Mouse (Mus musculus) E14TG2a.4 (cell line): Measurements from ENCODE around the gene Dvl2.

Experiments
- H3K27me3 ChIP-seq: 2 replicates; pipeline ENCODE4 v1.6.1; 2014; ENCODE audit warnings: low read length, control low read depth; ENCODE audit not compliant: insufficient read depth
- H3K36me3 ChIP-seq: 2 replicates; pipeline ENCODE4 v1.6.1; 2014; ENCODE audit warnings: low read length, control low read depth; ENCODE audit not compliant: insufficient read depth
- H3K4me1 ChIP-seq: replicated peaks from 2 replicates; pipeline ENCODE4 v1.6.1; 2014; ENCODE audit warnings: low read depth, low read length, control low read depth
- H3K4me3 ChIP-seq: replicated peaks from 2 replicates; pipeline ENCODE4 v1.5.1; 2014; ENCODE audit warnings: mild to moderate bottlenecking, low read length
- H3K9me3 ChIP-seq: 2 replicates; pipeline ENCODE4 v1.6.1; 2014; ENCODE audit warnings: low read length, control low read depth
- CTCF ChIP-seq: conservative IDR thresholded peaks from 2 replicates; pipeline ENCODE4 v1.5.1; 2014; ENCODE audit warnings: low read length
- NANOG ChIP-seq: IDR thresholded peaks from 2 replicates; pipeline ENCODE4 v1.6.1; 2014; ENCODE audit warnings: borderline replicate concordance, low read length, mixed read lengths
- POU5F1 ChIP-seq: IDR thresholded peaks from 2 replicates; pipeline ENCODE4 v1.6.1; 2014; ENCODE audit warnings: low read length, borderline replicate concordance

Gene Dvl2

GRCm38 (mm10) chr11:70039631-70040030 lies 39.2 kb downstream of the Dvl2 start:
- peaks cover 49% of the 10 kb centered on the region for H3K4me1 ChIP-seq
- H3K9me3 ChIP-seq = no peaks in the 10 kb centered on the region
- TF ChIP-seq NANOG (no peak), CTCF (no peak), POU5F1 (no peak)
- H3K4me3 ChIP-seq = no peak overlapping the region
- no peaks in the 10 kb centered on the region for H3K36me3 ChIP-seq
- peaks cover 6% of the 10 kb centered on the region; the same call in 1 of the 2 replicates for H3K27me3 ChIP-seq

GRCm38 (mm10) chr11:70040184-70040583 lies 39.8 kb downstream of the Dvl2 start:
- Histone ChIP-seq H3K27me3 (peaks cover 6% of the 10 kb centered on the region; the same call in 1 of the 2 replicates), H3K9me3 (no peaks in the 10 kb centered on the region), H3K4me3 (no peak overlapping the region), H3K4me1 (peaks cover 49% of the 10 kb centered on the region), H3K36me3 (no peaks in the 10 kb centered on the region)
- no peak for TF ChIP-seq NANOG
- TF ChIP-seq POU5F1 = no peak
- no peak for TF ChIP-seq CTCF

GRCm38 (mm10) chr11:70042309-70043085 lies 42.1 kb downstream of the Dvl2 start:
- H3K36me3 ChIP-seq = no peaks in the 10 kb centered on the region
- no peak overlapping the region for H3K4me3 ChIP-seq
- H3K9me3 ChIP-seq = no peaks in the 10 kb centered on the region
- H3K4me1 ChIP-seq = peaks cover 54% of the 10 kb centered on the region
- TF ChIP-seq NANOG (no peak), CTCF (no peak), POU5F1 (no peak)
- peaks cover 6% of the 10 kb centered on the region; the same call in 1 of the 2 replicates for H3K27me3 ChIP-seq

- no peak for TF ChIP-seq POU5F1
These were observed 43.3 kb downstream of the Dvl2 start for GRCm38 (mm10) chr11:70043665-70044064.

GRCm38 (mm10) chr11:70045435-70045834 lies 45.0 kb downstream of the Dvl2 start:
- no peak overlapping the region for H3K4me3 ChIP-seq
- no peak for TF ChIP-seq NANOG
- no peak for TF ChIP-seq CTCF
- no peak for TF ChIP-seq POU5F1
- H3K4me1 ChIP-seq = peaks cover 35% of the 10 kb centered on the region
- peaks cover 6% of the 10 kb centered on the region; the same call in 1 of the 2 replicates for H3K27me3 ChIP-seq
- no peaks in the 10 kb centered on the region for H3K36me3 ChIP-seq
- no peaks in the 10 kb centered on the region for H3K9me3 ChIP-seq

More at GRCm38 (mm10) chr11:70043665-70044064, 43.3 kb downstream of the Dvl2 start:
- no peak overlapping the region for H3K4me3 ChIP-seq
- no peaks in the 10 kb centered on the region for H3K36me3 ChIP-seq
- H3K9me3 ChIP-seq = no peaks in the 10 kb centered on the region
- H3K4me1 ChIP-seq = peaks cover 48% of the 10 kb centered on the region
- peaks cover 6% of the 10 kb centered on the region; the same call in 1 of the 2 replicates for H3K27me3 ChIP-seq

GRCm38 (mm10) chr11:70049366-70049765 lies 49.0 kb downstream of the Dvl2 start:
- H3K36me3 ChIP-seq = no peaks in the 10 kb centered on the region

GRCm38 (mm10) chr11:70049816-70050215 lies 49.4 kb downstream of the Dvl2 start:
- H3K9me3 ChIP-seq = no peaks in the 10 kb centered on the region
- H3K4me3 ChIP-seq = no peak overlapping the region
- H3K4me1 ChIP-seq = peaks cover 6% of the 10 kb centered on the region; the same call in 1 of the 2 replicates
- H3K36me3 ChIP-seq = no peaks in the 10 kb centered on the region
- no peak for TF ChIP-seq NANOG
- TF ChIP-seq CTCF = peak; percentile 85
- peaks cover 12% of the 10 kb centered on the region for H3K27me3 ChIP-seq

More at GRCm38 (mm10) chr11:70049366-70049765, 49.0 kb downstream of the Dvl2 start:
- Histone ChIP-seq H3K4me3 (no peak overlapping the region), H3K27me3 (peaks cover 8% of the 10 kb centered on the region), H3K4me1 (peaks cover 6% of the 10 kb centered on the region; the same call in 1 of the 2 replicates), H3K9me3 (no peaks in the 10 kb centered on the region)
- TF ChIP-seq CTCF (no peak), POU5F1 (no peak), NANOG (no peak)

GRCm38 (mm10) chr11:70053156-70053555 lies 52.8 kb downstream of the Dvl2 start:
- H3K9me3 ChIP-seq = no peaks in the 10 kb centered on the region
- peaks cover 24% of the 10 kb centered on the region for H3K27me3 ChIP-seq
- TF ChIP-seq NANOG (no peak), CTCF (no peak), POU5F1 (no peak)
- H3K4me1 ChIP-seq = peaks cover 9% of the 10 kb centered on the region; the same call in 1 of the 2 replicates
- H3K36me3 ChIP-seq = no peaks in the 10 kb centered on the region
- no peak overlapping the region for H3K4me3 ChIP-seq
